Mouse (Mus musculus) heart, embryonic 11.5 days (tissue): ENCODE data around the gene Pidd1. TPM values are rescaled to one million over a fixed set of nuclear protein-coding genes. Genes with fewer than 3 reads are reported as not detected.

Source experiments
- ATAC-seq: fragments of 200-750 bp; cut with Nextera tagmentation; replicated peaks from 2 replicates; pipeline ENCODE4 v1.8.0; 2017; ENCODE audit warnings: moderate library complexity; ENCODE audit not compliant: insufficient number of reproducible peaks, low FRiP score, low TSS enrichment
- H3K27ac ChIP-seq: fragments of 300-500 bp; sonication (generic); 2 replicates; pipeline ENCODE4 v1.5.1; 2014; ENCODE audit warnings: mild to moderate bottlenecking, low read depth, low read length
- H3K27me3 ChIP-seq: fragments of 300-500 bp; sonication (generic); 2 replicates; pipeline ENCODE4 v1.6.1; 2014; ENCODE audit warnings: mild to moderate bottlenecking, low read length, mixed read lengths; ENCODE audit not compliant: control insufficient read depth, insufficient read depth
- H3K36me3 ChIP-seq: fragments of 300-500 bp; sonication (generic); 2 replicates; pipeline ENCODE4 v1.6.1; 2014; ENCODE audit warnings: mild to moderate bottlenecking, low read length, moderate library complexity, mixed read lengths; ENCODE audit not compliant: control insufficient read depth, insufficient read depth
- H3K4me1 ChIP-seq: fragments of 300-500 bp; sonication (generic); 2 replicates; pipeline ENCODE4 v1.6.1; 2014; ENCODE audit warnings: low read length; ENCODE audit not compliant: control insufficient read depth, insufficient read depth
- H3K4me2 ChIP-seq: fragments of 300-500 bp; sonication (generic); 2 replicates; pipeline ENCODE4 v1.6.1; 2014; ENCODE audit warnings: mild to moderate bottlenecking, moderate library complexity
- H3K4me3 ChIP-seq: fragments of 300-500 bp; sonication (generic); 2 replicates; pipeline ENCODE4 v1.5.1; 2014; ENCODE audit warnings: low read depth, low read length
- H3K9ac ChIP-seq: fragments of 300-500 bp; sonication (generic); 2 replicates; pipeline ENCODE4 v1.6.1; 2014; ENCODE audit warnings: mild to moderate bottlenecking, low read depth, low read length, moderate library complexity
- H3K9me3 ChIP-seq: fragments of 300-500 bp; sonication (generic); replicated peaks from 2 replicates; pipeline ENCODE4 v1.6.1; 2016; ENCODE audit warnings: low read length; ENCODE audit not compliant: control insufficient read depth
- WGBS: fragments of 180-500 bp; shearing (Covaris S2); extraction: QIAGEN DNeasy Blood & Tissue Kit; methylation state at CpG from one replicate; pipeline ENCODE4 v1.1.7; 2014; ENCODE audit not compliant: insufficient replicate concordance; 5-methylcytosine and 5-hydroxymethylcytosine counted together
- polyA plus RNA-seq: library from polyadenylated mRNA; unstranded; fragments of >200 nt; fragmentation: Nextera tagmentation; extraction: Ambion mirVana; gene quantifications from 2 replicates; pipeline ENCODE4 v1.2.1, GENCODE M21; 2014

Gene Pidd1
- polyA plus RNA-seq, 1 experiment from 2014 or later, result 9.5 TPM

DNA sequence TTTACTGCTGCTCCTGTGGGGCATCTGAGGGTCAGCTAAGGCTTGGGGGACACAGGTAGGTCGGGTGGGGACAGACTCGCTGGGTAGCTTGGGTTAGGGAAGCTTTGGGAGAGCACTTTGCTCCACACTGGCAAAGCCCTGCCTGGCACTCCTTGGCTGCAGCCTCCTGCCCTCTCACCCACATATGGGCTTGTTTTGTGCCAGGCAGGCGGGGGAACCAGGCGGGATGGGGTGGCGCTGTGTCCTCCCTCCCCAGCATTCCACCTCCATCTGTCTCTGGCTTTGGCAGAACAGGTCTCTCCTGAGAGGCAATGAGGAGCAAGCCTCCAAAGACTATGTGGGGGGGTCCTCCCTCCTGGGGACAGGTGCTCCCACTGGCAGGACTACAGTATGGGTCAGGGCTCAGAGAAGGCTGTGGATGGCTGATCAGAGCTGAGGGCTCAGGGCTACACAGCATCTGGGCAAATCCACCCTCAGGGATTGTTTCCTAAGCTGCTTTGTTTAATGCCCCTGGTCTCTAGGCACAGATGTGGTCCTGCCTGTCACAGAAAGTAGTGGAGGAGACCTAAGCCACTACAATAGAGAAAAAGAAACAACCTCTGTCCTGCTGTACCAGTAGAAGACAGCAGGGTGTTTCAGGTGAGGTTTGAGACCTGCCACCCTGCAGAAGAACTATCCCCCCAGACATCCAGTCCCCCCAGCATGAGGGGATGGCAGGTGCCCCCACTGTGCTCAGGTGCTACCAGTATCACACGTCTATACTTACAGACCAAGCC is 10.9 kb downstream of the Pidd1 start:
- H3K4me2 ChIP-seq, result no peak overlapping the region
- H3K36me3 ChIP-seq, result 0 out of 2 replicates have a peak, but pooled peaks cover 8% of the 10 kb centered on the region
- H3K9me3 ChIP-seq, result no peaks in the 10 kb centered on the region
- ATAC-seq, result no peak
- no peak overlapping the region for H3K9ac ChIP-seq
- H3K4me1 ChIP-seq, result peaks cover 41% of the 10 kb centered on the region
- 83% methylated on average over 6 of the region's 6 CpGs for WGBS
- no peak overlapping the region for H3K27ac ChIP-seq
- no peak overlapping the region for H3K4me3 ChIP-seq
- no peaks in the 10 kb centered on the region for H3K27me3 ChIP-seq

DNA sequence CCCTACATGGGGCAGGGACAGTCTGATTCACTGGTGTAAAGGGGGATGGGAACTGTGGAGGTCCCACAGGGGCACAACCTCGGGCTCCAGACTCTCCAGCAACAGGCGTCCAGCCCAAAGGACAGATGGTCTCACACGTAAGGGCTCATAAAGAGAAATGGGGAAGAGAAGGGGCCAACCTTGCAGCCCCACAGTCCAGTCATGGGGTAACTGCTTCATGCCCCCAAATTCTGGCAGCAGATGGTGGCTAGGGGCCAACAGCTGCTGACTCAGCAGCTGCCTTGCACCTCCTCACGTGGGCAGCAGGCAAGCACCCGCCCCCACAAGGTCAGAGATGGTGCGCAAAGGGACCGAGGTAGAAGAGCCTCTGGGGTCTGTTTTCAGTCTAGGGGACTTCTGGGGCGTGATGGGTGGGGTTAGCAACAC is 11.6 kb downstream of the Pidd1 start:
- no peak overlapping the region for H3K4me2 ChIP-seq
- no peak overlapping the region for H3K4me3 ChIP-seq
- 0 out of 2 replicates have a peak, but pooled peaks cover 8% of the 10 kb centered on the region for H3K36me3 ChIP-seq
- no peak overlapping the region for H3K27ac ChIP-seq
- H3K9me3 ChIP-seq, result no peaks in the 10 kb centered on the region
- 85% methylated on average over 8 of the region's 8 CpGs for WGBS
- no peak for ATAC-seq
- no peaks in the 10 kb centered on the region for H3K27me3 ChIP-seq
- no peak overlapping the region for H3K9ac ChIP-seq
- H3K4me1 ChIP-seq, result peaks cover 41% of the 10 kb centered on the region

DNA sequence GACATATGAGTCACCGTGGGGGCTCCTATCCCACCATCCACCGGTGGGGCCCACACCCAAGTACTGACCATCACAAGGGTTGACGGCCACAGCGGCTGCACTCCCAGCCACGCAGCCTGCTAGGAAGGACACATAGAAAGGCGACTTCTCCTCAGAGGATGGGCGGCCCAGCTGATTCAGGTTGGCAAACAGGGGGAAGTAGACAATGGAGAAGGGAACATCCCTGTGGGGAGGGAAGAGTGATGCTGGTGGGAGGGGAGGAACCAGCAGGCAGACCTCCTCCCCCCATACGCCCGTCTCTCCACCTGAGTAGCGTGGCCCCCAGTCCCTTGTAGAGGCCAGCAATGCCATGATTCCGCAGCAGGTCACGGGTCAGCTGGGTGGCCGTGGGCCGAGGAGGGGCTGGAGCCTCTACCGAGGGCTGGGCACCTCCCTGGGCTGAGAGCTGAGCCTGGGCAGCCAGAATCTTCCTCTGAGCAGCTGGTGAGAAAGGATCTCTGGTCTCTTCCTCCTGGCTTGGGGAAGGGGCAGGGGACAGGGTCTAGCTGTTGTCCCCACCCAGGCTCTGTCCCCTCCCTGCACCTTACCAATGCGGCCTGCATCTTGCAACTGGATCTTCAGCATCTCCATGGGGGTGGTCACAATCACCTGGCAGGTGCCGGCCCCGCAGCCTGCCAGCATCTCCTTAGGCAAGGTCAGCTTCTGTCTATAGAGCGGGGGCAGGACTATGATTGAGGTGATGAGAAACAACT is 12.2 kb downstream of the Pidd1 start:
- Histone ChIP-seq H3K9me3 (no peaks in the 10 kb centered on the region), H3K4me2 (no peak overlapping the region), H3K4me1 (peaks cover 39% of the 10 kb centered on the region), H3K36me3 (0 out of 2 replicates have a peak, but pooled peaks cover 8% of the 10 kb centered on the region), H3K27ac (no peak overlapping the region), H3K27me3 (no peaks in the 10 kb centered on the region), H3K9ac (no peak overlapping the region), H3K4me3 (no peak overlapping the region)
- WGBS, result 93% methylated on average over 19 of the region's 19 CpGs
- no peak for ATAC-seq

DNA sequence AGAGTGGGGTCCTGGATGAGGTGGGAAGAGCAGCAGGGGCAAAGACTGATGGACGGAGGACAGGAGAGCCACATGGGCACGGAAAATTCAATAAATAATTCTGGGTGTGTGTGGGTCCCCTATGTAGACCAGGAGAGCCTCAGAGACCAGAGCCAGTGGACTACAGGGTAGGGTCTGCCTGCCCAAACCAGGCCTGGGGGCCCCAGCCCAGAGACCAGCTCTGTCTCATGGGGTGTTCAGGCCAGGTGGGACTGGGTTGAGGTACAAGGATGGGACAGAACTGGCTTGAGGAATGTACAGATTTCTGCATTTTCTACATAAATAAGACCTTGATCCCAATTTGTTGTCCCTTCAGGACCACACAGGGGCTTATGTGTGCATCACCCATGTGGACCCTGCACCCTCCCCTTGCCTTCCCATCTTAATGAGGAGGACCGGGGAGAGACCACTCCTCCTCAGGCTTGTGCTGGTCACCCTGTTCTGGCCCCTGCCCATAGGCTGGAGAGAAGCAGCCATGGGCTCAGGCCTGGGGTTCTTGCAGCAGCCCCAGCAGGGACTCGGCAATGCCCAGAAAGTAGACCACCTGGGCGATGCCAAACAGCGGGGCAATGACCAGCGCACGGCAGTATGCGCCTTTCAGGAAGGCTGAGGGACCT is 13.1 kb downstream of the Pidd1 start:
- no peak overlapping the region for H3K9ac ChIP-seq

DNA sequence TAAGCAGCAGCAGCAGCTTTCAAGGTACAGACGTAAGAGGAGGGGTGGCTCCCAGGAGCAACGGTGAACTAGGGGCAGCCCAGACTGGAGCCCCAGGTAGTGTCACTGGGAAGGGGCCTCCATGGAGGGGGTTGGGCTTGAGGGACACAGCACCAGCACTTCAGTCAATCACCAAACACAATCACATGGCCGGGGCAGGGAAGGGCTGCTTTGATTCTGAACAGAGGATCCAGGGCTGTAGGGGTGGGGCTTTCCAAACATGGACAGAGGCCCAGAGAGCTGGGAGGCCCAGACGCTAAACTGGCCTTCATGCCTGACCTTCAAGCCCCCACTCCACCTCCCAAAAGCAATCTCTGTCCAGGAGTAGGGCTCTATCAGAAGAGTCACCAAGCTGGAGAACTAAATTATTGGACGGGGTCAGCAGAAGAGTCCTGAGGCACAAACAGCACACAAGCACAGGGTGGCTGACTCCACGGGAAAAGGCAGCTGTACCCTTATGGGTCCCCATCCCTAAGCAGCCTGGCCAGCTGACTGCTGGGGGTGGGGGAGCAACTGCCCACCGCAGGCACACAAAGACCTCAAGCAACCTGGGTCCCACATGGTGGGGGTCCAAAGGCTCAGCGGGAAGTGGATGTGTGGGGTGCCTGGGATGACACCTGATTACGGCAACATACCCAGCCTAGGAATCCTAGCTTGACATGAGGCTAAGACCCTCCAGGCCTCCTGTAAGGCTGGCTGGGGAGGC is 13.8 kb downstream of the Pidd1 start:
- Histone ChIP-seq H3K9me3 (no peaks in the 10 kb centered on the region), H3K27ac (peak overlapping the region; percentile 71), H3K4me3 (peak overlapping the region; percentile 16; the same call in 1 of the 2 replicates), H3K9ac (peak overlapping the region; percentile 39; the same call in 1 of the 2 replicates), H3K4me1 (peaks cover 37% of the 10 kb centered on the region), H3K36me3 (0 out of 2 replicates have a peak, but pooled peaks cover 8% of the 10 kb centered on the region), H3K27me3 (no peaks in the 10 kb centered on the region), H3K4me2 (peak overlapping the region; percentile 35)
- ATAC-seq, result peak; percentile 44; the same call in 1 of the 2 replicates
- WGBS, result 49% methylated on average over 9 of the region's 9 CpGs

More for the DNA sequence above, 13.1 kb downstream of the Pidd1 start:
- 92% methylated on average over 9 of the region's 9 CpGs for WGBS
- H3K9me3 ChIP-seq, result no peaks in the 10 kb centered on the region
- ATAC-seq, result no peak
- 0 out of 2 replicates have a peak, but pooled peaks cover 8% of the 10 kb centered on the region for H3K36me3 ChIP-seq
- H3K4me2 ChIP-seq, result no peak overlapping the region
- peak overlapping the region; percentile 71 for H3K27ac ChIP-seq
- no peak overlapping the region for H3K4me3 ChIP-seq
- H3K27me3 ChIP-seq, result no peaks in the 10 kb centered on the region
- H3K4me1 ChIP-seq, result peaks cover 41% of the 10 kb centered on the region

DNA sequence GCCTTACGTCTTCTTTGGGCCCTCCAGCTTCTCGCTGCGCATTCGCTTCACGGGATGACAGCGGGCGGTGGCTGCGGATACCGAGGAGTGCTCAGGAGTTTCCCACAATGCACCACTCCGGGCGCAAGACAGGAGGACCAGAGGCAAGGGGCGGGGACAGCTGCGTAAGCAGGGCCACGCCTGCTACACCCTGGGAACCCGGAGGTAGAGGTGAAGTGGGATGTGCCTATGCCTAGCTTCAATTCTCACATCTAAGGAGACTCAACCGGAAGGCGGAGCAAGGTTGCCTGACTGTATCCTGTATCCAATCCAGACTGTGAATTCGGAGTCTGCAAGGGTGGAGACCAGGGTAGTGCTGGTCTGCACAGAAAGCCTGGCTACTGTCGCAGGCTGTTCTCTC is 14.5 kb downstream of the Pidd1 start, which contains the start of gene Cend1:
Cend1 (minus strand) TSS at position 182 of the 400 bp plus-strand sequence.
- WGBS, result 3% methylated on average over 19 of the region's 19 CpGs
- Histone ChIP-seq H3K4me1 (peaks cover 30% of the 10 kb centered on the region), H3K9me3 (no peaks in the 10 kb centered on the region), H3K4me2 (peak within 1 kb of the TSS; percentile 35), H3K9ac (peak within 1 kb of the TSS; percentile 43; the same call in 1 of the 2 replicates), H3K36me3 (0 out of 2 replicates have a peak, but pooled peaks cover 8% of the 10 kb centered on the region), H3K27ac (peak within 1 kb of the TSS; percentile 71), H3K4me3 (peak within 1 kb of the TSS; percentile 16), H3K27me3 (no peaks in the 10 kb centered on the region)
- ATAC-seq, result peak; percentile 56

DNA sequence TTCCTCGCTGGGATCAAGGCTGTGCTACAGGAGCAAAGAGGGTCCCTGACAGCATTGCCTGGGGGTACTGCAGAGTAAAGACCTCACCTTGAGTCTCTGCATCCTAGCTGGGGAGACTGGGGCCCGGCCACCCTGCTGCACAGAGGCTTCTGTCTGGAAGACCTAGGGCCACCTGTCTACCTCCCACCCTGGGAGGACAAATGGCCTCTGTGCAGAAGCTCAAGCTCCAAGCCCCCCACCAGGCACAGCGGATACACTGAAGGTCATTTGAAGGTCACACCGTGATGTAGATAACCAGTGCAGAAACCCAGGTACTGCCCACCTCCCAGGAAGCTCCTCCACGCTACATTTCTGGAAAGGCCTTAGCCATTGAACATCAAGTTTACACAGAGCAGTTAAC is 15.1 kb downstream of the Pidd1 start:
- Histone ChIP-seq H3K36me3 (0 out of 2 replicates have a peak, but pooled peaks cover 8% of the 10 kb centered on the region), H3K4me1 (peaks cover 24% of the 10 kb centered on the region), H3K9me3 (no peaks in the 10 kb centered on the region), H3K27me3 (no peaks in the 10 kb centered on the region), H3K9ac (peak overlapping the region; percentile 43; the same call in 1 of the 2 replicates), H3K4me2 (peak overlapping the region; percentile 35), H3K27ac (no peak overlapping the region), H3K4me3 (peak overlapping the region; percentile 16)
- ATAC-seq, result no peak
- 47% methylated on average over 5 of the region's 5 CpGs for WGBS
